Mouse (Mus musculus) liver, embryonic 13.5 days (tissue): Measurements from ENCODE around the gene Mlh1. TPM values are rescaled to one million over a fixed set of nuclear protein-coding genes. Genes with fewer than 3 reads are reported as not detected.

Experiments
- ATAC-seq: fragments of 200-750 bp; cut with Nextera tagmentation; 2 replicates; pipeline ENCODE4 v1.8.0; 2017; ENCODE audit warnings: low read depth, mild to moderate bottlenecking, moderate number of reproducible peaks, moderate library complexity
- DNase-seq: peaks from one replicate; pipeline ENCODE4 v3.0.0; 2022
- H3K27ac ChIP-seq: fragments of 300-500 bp; sonication (generic); 2 replicates; pipeline ENCODE4 v1.5.1; 2015; ENCODE audit warnings: moderate library complexity, mild to moderate bottlenecking, inconsistent platforms
- H3K27me3 ChIP-seq: fragments of 300-500 bp; sonication (generic); 2 replicates; pipeline ENCODE4 v1.6.1; 2015; ENCODE audit warnings: mild to moderate bottlenecking, inconsistent platforms
- H3K36me3 ChIP-seq: fragments of 300-500 bp; sonication (generic); 2 replicates; pipeline ENCODE4 v1.6.1; 2015; ENCODE audit warnings: mild to moderate bottlenecking, inconsistent platforms
- H3K4me1 ChIP-seq: fragments of 300-500 bp; sonication (generic); replicated peaks from 2 replicates; pipeline ENCODE4 v1.6.1; 2015; ENCODE audit warnings: inconsistent platforms
- H3K4me2 ChIP-seq: fragments of 300-500 bp; sonication (generic); 2 replicates; pipeline ENCODE4 v1.6.1; 2015; ENCODE audit warnings: inconsistent platforms, mild to moderate bottlenecking, moderate library complexity
- H3K4me3 ChIP-seq: fragments of 300-500 bp; sonication (generic); replicated peaks from 2 replicates; pipeline ENCODE4 v1.5.1; 2015; ENCODE audit warnings: mild to moderate bottlenecking, inconsistent platforms
- H3K9ac ChIP-seq: fragments of 300-500 bp; sonication (generic); 2 replicates; pipeline ENCODE4 v1.6.1; 2015; ENCODE audit warnings: mild to moderate bottlenecking, inconsistent platforms
- H3K9me3 ChIP-seq: fragments of 300-500 bp; sonication (generic); replicated peaks from 2 replicates; pipeline ENCODE4 v1.6.1; 2016; ENCODE audit warnings: inconsistent platforms
- WGBS: fragments of 180-500 bp; shearing (Covaris S2); methylation state at CpG from one replicate; pipeline ENCODE4 v1.1.7; 2015; ENCODE audit not compliant: insufficient replicate concordance; 5-methylcytosine and 5-hydroxymethylcytosine counted together
- polyA plus RNA-seq: library from polyadenylated mRNA; unstranded; fragments of >200 nt; fragmentation: Nextera tagmentation; extraction: Ambion mirVana; gene quantifications from 2 replicates; pipeline ENCODE4 v1.2.1, GENCODE M21; 2015

Gene Mlh1
- polyA plus RNA-seq, 1 experiment from 2014 or later: 24.7 TPM

GRCm38 (mm10) chr9:111285676-111286075 lies 14.1 kb upstream of the Mlh1 start:
- peaks cover 8% of the 10 kb centered on the region for H3K4me1 ChIP-seq
- H3K4me2 ChIP-seq: no peak overlapping the region
- no peak overlapping the region for H3K9ac ChIP-seq
- H3K9me3 ChIP-seq: no peaks in the 10 kb centered on the region
- 44% methylated on average over 5 of the region's 5 CpGs for WGBS
- H3K27ac ChIP-seq: no peak overlapping the region
- H3K36me3 ChIP-seq: no peaks in the 10 kb centered on the region
- H3K4me3 ChIP-seq: no peak overlapping the region
- DNase-seq: no peak
- H3K27me3 ChIP-seq: no peaks in the 10 kb centered on the region
- ATAC-seq: no peak

- 58% methylated on average over 3 of the region's 3 CpGs for WGBS
These were observed 13.5 kb upstream of the Mlh1 start for GRCm38 (mm10) chr9:111285061-111285460.

GRCm38 (mm10) chr9:111275156-111275555 lies 3.6 kb upstream of the Mlh1 start:
- Histone ChIP-seq H3K27me3 (no peaks in the 10 kb centered on the region), H3K9ac (peak overlapping the region; percentile 2; the same call in 1 of the 2 replicates), H3K9me3 (no peaks in the 10 kb centered on the region), H3K4me1 (peaks cover 48% of the 10 kb centered on the region), H3K36me3 (peaks cover 36% of the 10 kb centered on the region), H3K27ac (no peak overlapping the region), H3K4me3 (peak overlapping the region; percentile 37), H3K4me2 (peak overlapping the region; percentile 51)
- ATAC-seq (no peak), DNase-seq (no peak)
- 28% methylated on average over 1 of the region's 1 CpGs for WGBS

More at GRCm38 (mm10) chr9:111285061-111285460, 13.5 kb upstream of the Mlh1 start:
- Histone ChIP-seq H3K9me3 (no peaks in the 10 kb centered on the region), H3K4me2 (no peak overlapping the region), H3K27ac (no peak overlapping the region), H3K9ac (no peak overlapping the region), H3K4me3 (no peak overlapping the region), H3K4me1 (peaks cover 7% of the 10 kb centered on the region), H3K27me3 (no peaks in the 10 kb centered on the region), H3K36me3 (no peaks in the 10 kb centered on the region)
- no peak for DNase-seq
- no peak for ATAC-seq

GRCm38 (mm10) chr9:111273958-111274357 lies 2.4 kb upstream of the Mlh1 start:
- peaks cover 57% of the 10 kb centered on the region for H3K4me1 ChIP-seq
- H3K9ac ChIP-seq: peak overlapping the region; percentile 97; the same call in 1 of the 2 replicates
- H3K9me3 ChIP-seq: no peaks in the 10 kb centered on the region
- no peaks in the 10 kb centered on the region for H3K27me3 ChIP-seq
- H3K36me3 ChIP-seq: peaks cover 28% of the 10 kb centered on the region
- ATAC-seq (no peak), DNase-seq (no peak)
- peak overlapping the region; percentile 77 for H3K4me2 ChIP-seq
- WGBS: 76% methylated on average over 1 of the region's 1 CpGs
- H3K4me3 ChIP-seq: peak overlapping the region; percentile 90
- H3K27ac ChIP-seq: no peak overlapping the region

- peak overlapping the region; percentile 77 for H3K4me2 ChIP-seq
- peaks cover 57% of the 10 kb centered on the region for H3K4me1 ChIP-seq
- H3K9ac ChIP-seq: peak overlapping the region; percentile 97
- peaks cover 20% of the 10 kb centered on the region for H3K36me3 ChIP-seq
- peak overlapping the region; percentile 98 for H3K27ac ChIP-seq
- 56% methylated on average over 15 of the region's 15 CpGs for WGBS
- peak overlapping the region; percentile 90 for H3K4me3 ChIP-seq
- DNase-seq (no peak), ATAC-seq (no peak)
- no peaks in the 10 kb centered on the region for H3K9me3 ChIP-seq
- H3K27me3 ChIP-seq: no peaks in the 10 kb centered on the region
These were observed 1.6 kb upstream of the Mlh1 start for GRCm38 (mm10) chr9:111272996-111273785.

GRCm38 (mm10) chr9:111272356-111272755 lies 765 bp upstream of the Mlh1 start:
- Histone ChIP-seq H3K27me3 (no peaks in the 10 kb centered on the region), H3K27ac (peak overlapping the region; percentile 98), H3K4me2 (peak overlapping the region; percentile 77), H3K9me3 (no peaks in the 10 kb centered on the region), H3K4me1 (peaks cover 57% of the 10 kb centered on the region), H3K4me3 (peak overlapping the region; percentile 90), H3K36me3 (peaks cover 23% of the 10 kb centered on the region), H3K9ac (peak overlapping the region; percentile 97)
- WGBS: 10% methylated on average over 19 of the region's 19 CpGs
- ATAC-seq: no peak
- DNase-seq: peak; percentile 38

- DNase-seq (no peak), ATAC-seq (peak; percentile 32)
- peaks cover 47% of the 10 kb centered on the region for H3K4me1 ChIP-seq
These were observed 546 bp downstream of the Mlh1 start for GRCm38 (mm10) chr9:111271056-111271433.

GRCm38 (mm10) chr9:111270606-111271005 lies 985 bp downstream of the Mlh1 start:
- Histone ChIP-seq H3K27me3 (no peaks in the 10 kb centered on the region), H3K36me3 (peaks cover 32% of the 10 kb centered on the region), H3K27ac (peak overlapping the region; percentile 93), H3K4me1 (peaks cover 42% of the 10 kb centered on the region), H3K9me3 (no peaks in the 10 kb centered on the region), H3K4me2 (peak overlapping the region; percentile 78), H3K4me3 (peak overlapping the region; percentile 85), H3K9ac (peak overlapping the region; percentile 94)
- DNase-seq (no peak), ATAC-seq (no peak)
- WGBS: 7% methylated on average over 5 of the region's 5 CpGs

More at GRCm38 (mm10) chr9:111271056-111271433, 546 bp downstream of the Mlh1 start:
- Histone ChIP-seq H3K4me2 (peak overlapping the region; percentile 78), H3K9ac (peak overlapping the region; percentile 94), H3K27me3 (no peaks in the 10 kb centered on the region), H3K9me3 (no peaks in the 10 kb centered on the region), H3K36me3 (peaks cover 30% of the 10 kb centered on the region), H3K4me3 (peak overlapping the region; percentile 85), H3K27ac (peak overlapping the region; percentile 93)
- WGBS: under 1% methylated on average over 32 of the region's 32 CpGs

GRCm38 (mm10) chr9:111267998-111268397 lies 3.6 kb downstream of the Mlh1 start:
- Histone ChIP-seq H3K9me3 (no peaks in the 10 kb centered on the region), H3K27me3 (no peaks in the 10 kb centered on the region), H3K4me3 (no peak overlapping the region), H3K9ac (no peak overlapping the region), H3K4me2 (no peak overlapping the region), H3K36me3 (peaks cover 46% of the 10 kb centered on the region), H3K27ac (no peak overlapping the region), H3K4me1 (peaks cover 18% of the 10 kb centered on the region)
- WGBS: 89% methylated on average over 2 of the region's 2 CpGs
- DNase-seq (no peak), ATAC-seq (no peak)

GRCm38 (mm10) chr9:111261356-111261755 lies 10.2 kb downstream of the Mlh1 start:
- H3K27ac ChIP-seq: no peak overlapping the region
- no peak overlapping the region for H3K4me2 ChIP-seq
- no peaks in the 10 kb centered on the region for H3K9me3 ChIP-seq
- H3K4me1 ChIP-seq: no peaks in the 10 kb centered on the region
- H3K36me3 ChIP-seq: peaks cover 87% of the 10 kb centered on the region
- ATAC-seq (no peak), DNase-seq (no peak)
- WGBS: 84% methylated on average over 4 of the region's 4 CpGs
- no peaks in the 10 kb centered on the region for H3K27me3 ChIP-seq
- no peak overlapping the region for H3K4me3 ChIP-seq
- H3K9ac ChIP-seq: no peak overlapping the region

GRCm38 (mm10) chr9:111260360-111260985 lies 11.1 kb downstream of the Mlh1 start:
- H3K27ac ChIP-seq: no peak overlapping the region
- peaks cover 88% of the 10 kb centered on the region for H3K36me3 ChIP-seq
- WGBS: 55% methylated on average over 1 of the region's 1 CpGs
- H3K9me3 ChIP-seq: no peaks in the 10 kb centered on the region
- no peak overlapping the region for H3K4me2 ChIP-seq
- ATAC-seq (no peak), DNase-seq (no peak)
- no peaks in the 10 kb centered on the region for H3K4me1 ChIP-seq
- H3K4me3 ChIP-seq: no peak overlapping the region
- H3K9ac ChIP-seq: no peak overlapping the region
- H3K27me3 ChIP-seq: no peaks in the 10 kb centered on the region
